Mouse (Mus musculus) hindbrain, embryonic 14.5 days (tissue): ENCODE measurements around the gene Ror2. TPM values are rescaled to one million over a fixed set of nuclear protein-coding genes. Genes with fewer than 3 reads are reported as not detected.

ENCODE experiments used
- ATAC-seq: fragments of 200-750 bp; cut with Nextera tagmentation; 2 replicates; pipeline ENCODE4 v1.8.0; 2017; ENCODE audit warnings: moderate number of reproducible peaks, mild to moderate bottlenecking, moderate TSS enrichment, moderate library complexity; ENCODE audit not compliant: low FRiP score
- DNase-seq: peaks from one replicate; pipeline ENCODE4 v3.0.0-alpha.2; 2015; ENCODE audit warnings: low spot score
- H3K27ac ChIP-seq: fragments of 300-500 bp; sonication (generic); 2 replicates; pipeline ENCODE4 v1.5.1; 2014; ENCODE audit warnings: mild to moderate bottlenecking, moderate library complexity
- H3K27me3 ChIP-seq: fragments of 300-500 bp; sonication (generic); 2 replicates; pipeline ENCODE4 v1.6.1; 2014; ENCODE audit warnings: mild to moderate bottlenecking, low read length, mixed read lengths; ENCODE audit not compliant: control insufficient read depth, insufficient read depth
- H3K36me3 ChIP-seq: fragments of 300-500 bp; sonication (generic); replicated peaks from 2 replicates; pipeline ENCODE4 v1.6.1; 2014; ENCODE audit not compliant: control insufficient read depth, insufficient read depth
- H3K4me1 ChIP-seq: fragments of 300-500 bp; sonication (generic); replicated peaks from 2 replicates; pipeline ENCODE4 v1.6.1; 2014; ENCODE audit warnings: antibody characterized with exemption, low read length, mixed read lengths; ENCODE audit not compliant: control insufficient read depth, insufficient read depth
- H3K4me2 ChIP-seq: fragments of 300-500 bp; sonication (generic); replicated peaks from 2 replicates; pipeline ENCODE4 v1.6.1; 2014; ENCODE audit warnings: mild to moderate bottlenecking, moderate library complexity
- H3K4me3 ChIP-seq: fragments of 300-500 bp; sonication (generic); replicated peaks from 2 replicates; pipeline ENCODE4 v1.5.1; 2014; ENCODE audit warnings: mild to moderate bottlenecking, low read length
- H3K9ac ChIP-seq: fragments of 300-500 bp; sonication (generic); 2 replicates; pipeline ENCODE4 v1.6.1; 2014
- H3K9me3 ChIP-seq: fragments of 300-500 bp; sonication (generic); 2 replicates; pipeline ENCODE4 v1.6.1; 2016; ENCODE audit warnings: low read length; ENCODE audit not compliant: control insufficient read depth
- WGBS: fragments of 180-500 bp; shearing (Covaris S2); extraction: QIAGEN DNeasy Blood & Tissue Kit; methylation state at CpG from one replicate; pipeline ENCODE4 v1.1.7; 2014; 5-methylcytosine and 5-hydroxymethylcytosine counted together
- polyA plus RNA-seq: library from polyadenylated mRNA; unstranded; fragments of >200 nt; fragmentation: Nextera tagmentation; extraction: Ambion mirVana; gene quantifications from 2 replicates; pipeline ENCODE4 v1.2.1, GENCODE M21; 2014

The Ror2 gene
- polyA plus RNA-seq, 1 experiment from 2014 or later: 3.1 TPM

DNA sequence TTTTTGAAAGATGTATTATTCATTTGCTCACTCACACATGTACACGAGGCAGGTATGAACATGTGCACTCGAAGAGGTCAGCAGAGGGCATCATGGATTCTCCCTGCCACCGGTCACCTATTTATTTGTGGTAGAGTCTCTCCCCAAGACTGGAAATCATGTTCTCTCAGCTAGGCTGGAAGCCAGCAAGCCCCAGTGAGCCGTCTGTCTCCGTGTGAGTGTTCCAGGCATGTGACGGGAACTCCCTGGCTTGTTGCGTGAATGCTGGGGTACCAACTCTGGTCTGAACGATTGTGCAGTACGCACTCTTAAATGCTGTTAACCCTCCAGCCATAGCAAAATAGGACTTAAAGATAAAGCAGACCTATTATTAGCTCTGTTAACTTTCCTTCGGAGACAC, 77.4 kb downstream of the Ror2 start:
- no peak overlapping the region for H3K4me3 ChIP-seq
- H3K4me1 ChIP-seq: peaks cover 7% of the 10 kb centered on the region; the same call in 1 of the 2 replicates
- no peak overlapping the region for H3K27ac ChIP-seq
- WGBS: 84% methylated on average over 10 of the region's 10 CpGs
- no peaks in the 10 kb centered on the region for H3K9me3 ChIP-seq
- no peak overlapping the region for H3K4me2 ChIP-seq
- H3K36me3 ChIP-seq: no peaks in the 10 kb centered on the region
- no peaks in the 10 kb centered on the region for H3K27me3 ChIP-seq
- DNase-seq (no peak), ATAC-seq (no peak)
- H3K9ac ChIP-seq: no peak overlapping the region

- Histone ChIP-seq H3K27ac (no peak overlapping the region), H3K4me2 (no peak overlapping the region), H3K27me3 (no peaks in the 10 kb centered on the region), H3K4me1 (peaks cover 13% of the 10 kb centered on the region; the same call in 1 of the 2 replicates), H3K9ac (no peak overlapping the region), H3K4me3 (no peak overlapping the region), H3K36me3 (no peaks in the 10 kb centered on the region), H3K9me3 (no peaks in the 10 kb centered on the region)
- WGBS: 65% methylated on average over 17 of the region's 17 CpGs
- ATAC-seq (no peak), DNase-seq (no peak)
Observed at GRCm38 (mm10) chr13:53205128-53205911, 80.6 kb downstream of the Ror2 start.

- ATAC-seq (no peak), DNase-seq (no peak)
- Histone ChIP-seq H3K4me1 (peaks cover 16% of the 10 kb centered on the region; the same call in 1 of the 2 replicates), H3K27me3 (no peaks in the 10 kb centered on the region), H3K9me3 (no peaks in the 10 kb centered on the region), H3K4me3 (no peak overlapping the region), H3K27ac (no peak overlapping the region; the same call in 1 of the 2 replicates), H3K4me2 (no peak overlapping the region), H3K9ac (no peak overlapping the region), H3K36me3 (no peaks in the 10 kb centered on the region)
- WGBS: 70% methylated on average over 5 of the region's 5 CpGs
Observed at GRCm38 (mm10) chr13:53202439-53202830, 83.5 kb downstream of the Ror2 start.

- H3K36me3 ChIP-seq: no peaks in the 10 kb centered on the region
- DNase-seq (peak; percentile 53), ATAC-seq (no peak)
- 32% methylated on average over 18 of the region's 18 CpGs for WGBS
- no peak overlapping the region for H3K4me3 ChIP-seq
- no peaks in the 10 kb centered on the region for H3K9me3 ChIP-seq
- H3K9ac ChIP-seq: no peak overlapping the region
- peaks cover 16% of the 10 kb centered on the region; the same call in 1 of the 2 replicates for H3K4me1 ChIP-seq
- H3K27me3 ChIP-seq: no peaks in the 10 kb centered on the region
- H3K27ac ChIP-seq: peak overlapping the region; percentile 59; the same call in 1 of the 2 replicates
- peak overlapping the region; percentile 15; the same call in 1 of the 2 replicates for H3K4me2 ChIP-seq
Observed at GRCm38 (mm10) chr13:53201628-53202438, 84.1 kb downstream of the Ror2 start.

- Histone ChIP-seq H3K4me3 (no peak overlapping the region), H3K36me3 (no peaks in the 10 kb centered on the region), H3K27me3 (no peaks in the 10 kb centered on the region), H3K9ac (no peak overlapping the region), H3K9me3 (no peaks in the 10 kb centered on the region), H3K4me2 (no peak overlapping the region), H3K27ac (no peak overlapping the region), H3K4me1 (peaks cover 16% of the 10 kb centered on the region; the same call in 1 of the 2 replicates)
- ATAC-seq: no peak
- WGBS: 69% methylated on average over 4 of the region's 4 CpGs
- no peak for DNase-seq
Observed at GRCm38 (mm10) chr13:53200121-53200520, 85.8 kb downstream of the Ror2 start.

DNA sequence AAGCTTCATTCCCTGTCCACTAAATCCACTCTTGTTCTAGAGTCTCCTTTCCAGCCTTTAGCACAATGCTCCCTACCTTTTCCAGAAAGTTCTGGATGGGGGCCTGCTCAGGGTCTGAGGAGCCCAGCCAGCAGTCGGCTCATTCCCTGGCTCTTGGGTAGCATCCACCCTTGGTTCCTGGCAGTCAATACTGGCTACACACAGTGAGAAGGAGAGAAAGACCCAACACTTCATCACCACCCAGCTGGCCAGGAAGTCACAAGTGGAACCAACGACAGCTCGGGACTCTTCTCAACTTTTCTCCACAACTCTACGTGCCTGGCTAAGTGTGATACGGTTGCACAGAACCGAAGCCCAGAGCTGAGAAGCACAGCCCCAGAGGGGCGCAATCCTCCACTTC, 86.7 kb downstream of the Ror2 start:
- Histone ChIP-seq H3K27me3 (no peaks in the 10 kb centered on the region), H3K4me1 (peaks cover 16% of the 10 kb centered on the region; the same call in 1 of the 2 replicates), H3K4me2 (no peak overlapping the region), H3K4me3 (no peak overlapping the region), H3K27ac (no peak overlapping the region), H3K9ac (no peak overlapping the region), H3K9me3 (no peaks in the 10 kb centered on the region), H3K36me3 (no peaks in the 10 kb centered on the region)
- DNase-seq (no peak), ATAC-seq (no peak)
- 97% methylated on average over 7 of the region's 7 CpGs for WGBS

DNA sequence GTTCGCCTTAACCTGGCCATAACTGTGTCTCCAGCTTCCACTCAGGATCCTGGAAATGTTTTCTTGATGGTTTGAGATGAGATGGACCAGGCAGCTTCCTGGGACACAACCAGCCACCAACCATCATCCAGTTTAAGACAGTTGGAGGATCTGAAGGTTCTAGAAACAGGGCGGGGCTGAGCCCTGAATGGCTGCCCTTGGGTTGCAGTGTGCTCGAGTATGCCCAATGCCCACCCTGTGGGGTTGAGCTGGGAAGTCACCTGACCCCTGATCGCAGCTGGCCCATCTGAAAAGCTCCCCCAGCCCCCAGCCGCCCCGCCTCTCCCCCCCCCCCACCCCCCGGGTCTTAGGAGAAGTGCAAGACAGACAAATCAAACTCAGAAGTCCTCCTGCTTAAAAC, 89.2 kb downstream of the Ror2 start:
- Histone ChIP-seq H3K4me1 (peaks cover 9% of the 10 kb centered on the region; the same call in 1 of the 2 replicates), H3K4me2 (no peak overlapping the region), H3K36me3 (no peaks in the 10 kb centered on the region), H3K27me3 (no peaks in the 10 kb centered on the region), H3K4me3 (no peak overlapping the region), H3K9me3 (no peaks in the 10 kb centered on the region), H3K9ac (no peak overlapping the region), H3K27ac (no peak overlapping the region)
- 58% methylated on average over 7 of the region's 7 CpGs for WGBS
- DNase-seq (no peak), ATAC-seq (no peak)

- no peak for ATAC-seq
- Histone ChIP-seq H3K9ac (no peak overlapping the region), H3K36me3 (no peaks in the 10 kb centered on the region), H3K4me3 (no peak overlapping the region), H3K27me3 (no peaks in the 10 kb centered on the region), H3K4me1 (peaks cover 3% of the 10 kb centered on the region; the same call in 1 of the 2 replicates), H3K4me2 (no peak overlapping the region), H3K9me3 (no peaks in the 10 kb centered on the region), H3K27ac (no peak overlapping the region)
- 80% methylated on average over 6 of the region's 6 CpGs for WGBS
- DNase-seq: no peak
Observed at GRCm38 (mm10) chr13:53195951-53196677, 89.8 kb downstream of the Ror2 start.

DNA sequence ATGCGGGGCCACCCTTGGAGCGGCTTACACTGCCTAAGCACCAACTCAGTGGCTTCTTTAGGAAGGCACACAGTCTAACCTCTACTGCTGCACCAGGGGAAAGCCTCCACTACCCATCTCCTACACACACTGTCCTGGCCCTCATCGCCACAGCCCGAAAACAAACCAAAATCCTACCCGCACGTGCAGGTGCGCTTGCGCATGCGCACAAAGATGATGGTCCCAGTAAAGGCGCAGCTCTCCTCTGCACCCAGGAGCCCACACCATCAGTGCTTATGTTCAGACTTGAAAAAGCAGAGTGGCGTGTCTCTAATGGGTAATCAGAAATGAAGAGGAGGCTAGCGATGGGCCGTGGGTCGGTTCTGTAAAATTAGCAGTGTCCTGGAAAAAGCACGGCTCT, 91.6 kb downstream of the Ror2 start:
- Histone ChIP-seq H3K27ac (no peak overlapping the region), H3K9ac (no peak overlapping the region), H3K36me3 (no peaks in the 10 kb centered on the region), H3K4me2 (no peak overlapping the region), H3K9me3 (no peaks in the 10 kb centered on the region), H3K4me1 (peaks cover 3% of the 10 kb centered on the region; the same call in 1 of the 2 replicates), H3K27me3 (no peaks in the 10 kb centered on the region), H3K4me3 (no peak overlapping the region)
- DNase-seq: no peak
- WGBS: 93% methylated on average over 15 of the region's 15 CpGs
- no peak for ATAC-seq
